Mouse (Mus musculus) heart, postnatal 0 days (tissue): ENCODE measurements around the gene D030056L22Rik.
A peak's percentile ranks its signal among the peaks of the same experiment; 100 is the strongest.

ENCODE experiments used
- CTCF ChIP-seq: IDR thresholded peaks from 2 replicates; pipeline ENCODE4 v1.5.1; 2016; ENCODE audit warnings: antibody characterized with exemption, control low read depth, low read depth
- EP300 ChIP-seq: IDR thresholded peaks from 2 replicates; pipeline ENCODE4 v1.6.1; 2016; ENCODE audit warnings: antibody characterized with exemption, low read depth

DNA sequence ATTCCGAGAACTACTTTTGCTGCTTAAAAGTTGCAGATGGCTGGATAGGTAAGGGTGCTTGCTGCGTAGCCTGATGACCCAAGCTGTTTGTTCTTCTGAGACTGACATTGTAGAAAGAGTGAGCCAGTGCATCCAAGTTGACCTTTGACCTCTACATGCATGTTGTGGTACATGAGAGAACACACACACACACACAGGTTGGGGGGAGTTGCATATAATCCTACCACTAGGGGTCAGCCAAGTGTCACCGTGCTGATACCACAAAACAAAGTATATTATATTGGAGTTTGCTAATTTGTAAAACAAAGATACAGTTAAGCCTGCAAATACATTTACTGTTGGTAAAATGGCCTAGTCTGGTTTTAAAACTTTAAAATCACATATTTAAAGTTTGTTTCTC is 25.4 kb upstream of the D030056L22Rik start:
- peak; percentile 74 for TF ChIP-seq CTCF
- TF ChIP-seq EP300, result no peak
